Mouse (Mus musculus) midbrain, embryonic 15.5 days (tissue): Measurements from ENCODE around the gene Olfr552. TPM values are rescaled to one million over a fixed set of nuclear protein-coding genes. Genes with fewer than 3 reads are reported as not detected.
"Not testable (repeated sequence)": the region's sequence is repeated elsewhere in the genome, so short reads cannot be mapped to it uniquely, and the experiment has no call there.

Experiments
- ATAC-seq: fragments of 200-750 bp; cut with Nextera tagmentation; replicated peaks from 2 replicates; pipeline ENCODE4 v1.8.0; 2017; ENCODE audit warnings: moderate TSS enrichment
- H3K27ac ChIP-seq: fragments of 300-500 bp; sonication (generic); 2 replicates; pipeline ENCODE4 v1.5.1; 2015; ENCODE audit warnings: mild to moderate bottlenecking, inconsistent platforms
- H3K27me3 ChIP-seq: fragments of 300-500 bp; sonication (generic); replicated peaks from 2 replicates; pipeline ENCODE4 v1.6.1; 2015; ENCODE audit warnings: inconsistent platforms
- H3K36me3 ChIP-seq: fragments of 300-500 bp; sonication (generic); replicated peaks from 2 replicates; pipeline ENCODE4 v1.6.1; 2015; ENCODE audit warnings: inconsistent platforms
- H3K4me1 ChIP-seq: fragments of 300-500 bp; sonication (generic); 2 replicates; pipeline ENCODE4 v1.6.1; 2015; ENCODE audit warnings: inconsistent platforms
- H3K4me2 ChIP-seq: fragments of 300-500 bp; sonication (generic); 2 replicates; pipeline ENCODE4 v1.6.1; 2015; ENCODE audit warnings: inconsistent platforms, mild to moderate bottlenecking, moderate library complexity
- H3K4me3 ChIP-seq: fragments of 300-500 bp; sonication (generic); 2 replicates; pipeline ENCODE4 v1.5.1; 2015; ENCODE audit warnings: mild to moderate bottlenecking, inconsistent platforms
- H3K9ac ChIP-seq: fragments of 300-500 bp; sonication (generic); 2 replicates; pipeline ENCODE4 v1.6.1; 2015; ENCODE audit warnings: mild to moderate bottlenecking, inconsistent platforms
- H3K9me3 ChIP-seq: fragments of 300-500 bp; sonication (generic); 2 replicates; pipeline ENCODE4 v1.6.1; 2016; ENCODE audit warnings: inconsistent platforms
- WGBS: fragments of 180-500 bp; shearing (Covaris S2); methylation state at CpG from one replicate; pipeline ENCODE4 v1.1.7; 2015; ENCODE audit warnings: mixed read lengths; 5-methylcytosine and 5-hydroxymethylcytosine counted together
- polyA plus RNA-seq: library from polyadenylated mRNA; unstranded; fragments of >200 nt; fragmentation: Nextera tagmentation; extraction: Ambion mirVana; gene quantifications from 2 replicates; pipeline ENCODE4 v1.2.1, GENCODE M21; 2015

The Olfr552 gene
- polyA plus RNA-seq, result not detected in 2 replicates

DNA sequence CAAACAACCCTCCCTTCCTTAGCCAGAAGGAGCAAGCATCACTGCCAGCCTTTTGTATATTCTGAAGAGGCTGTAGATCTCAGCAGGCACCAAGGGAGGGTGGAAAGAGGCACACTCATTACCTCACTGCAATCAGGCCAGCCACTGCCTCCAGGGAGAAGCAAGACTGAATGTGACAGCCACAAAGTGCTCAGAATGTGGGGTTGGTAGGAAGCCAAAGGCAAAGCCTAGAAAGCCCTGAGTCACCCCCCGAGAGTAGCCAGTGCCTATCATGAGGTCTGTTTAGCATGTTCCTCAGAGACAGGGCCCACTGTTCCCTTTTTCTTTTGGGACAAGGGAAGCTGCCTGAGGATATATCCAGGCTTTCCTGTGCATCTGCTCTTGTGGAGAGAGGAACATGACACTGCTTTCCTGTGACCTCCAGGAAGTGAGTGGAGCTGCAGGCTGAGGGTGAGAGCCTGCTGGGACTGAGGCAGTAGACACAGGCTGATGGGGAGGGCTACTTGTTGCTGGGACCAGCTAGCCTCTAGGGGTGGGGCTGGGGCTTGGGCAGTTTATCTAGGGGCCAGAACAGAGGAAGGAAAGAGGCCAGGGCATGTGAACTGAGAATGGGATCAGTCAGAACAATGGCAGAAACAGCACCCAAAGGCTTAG is at the start of gene Olfr552:
Gene Olfr552 (plus strand): TSS at position 393 of the 654 bp plus-strand sequence.
- H3K27ac ChIP-seq, result no peak within 1 kb of the TSS
- H3K4me3 ChIP-seq, result no peak within 1 kb of the TSS
- ATAC-seq, result no peak
- no peaks in the 10 kb centered on the region for H3K9me3 ChIP-seq
- WGBS, result 93% methylated on average over 1 of the region's 1 CpGs
- H3K4me2 ChIP-seq, result no peak within 1 kb of the TSS
- H3K27me3 ChIP-seq, result no peaks in the 10 kb centered on the region
- H3K4me1 ChIP-seq, result no peaks in the 10 kb centered on the region
- no peaks in the 10 kb centered on the region for H3K36me3 ChIP-seq
- no peak within 1 kb of the TSS for H3K9ac ChIP-seq

DNA sequence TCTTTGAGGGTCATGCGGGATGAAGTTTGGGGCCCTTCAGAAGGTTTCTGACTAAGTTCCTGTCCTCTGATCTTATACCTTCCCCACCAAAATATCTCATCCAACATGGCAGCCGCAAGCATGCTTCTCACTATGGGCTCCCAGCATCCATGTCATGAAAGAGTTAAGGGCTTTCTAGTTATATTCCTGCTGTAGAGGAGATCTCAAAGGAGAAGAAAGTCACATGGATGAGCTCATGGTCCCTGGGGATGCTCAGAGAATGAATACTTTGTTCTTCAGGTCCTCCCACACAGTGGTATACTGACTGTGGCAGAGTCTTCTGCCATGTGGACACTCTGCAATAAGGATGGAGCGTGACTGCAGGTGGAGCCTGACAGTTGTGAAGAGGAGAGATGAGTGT is 48.0 kb upstream of the Olfr552 start, which contains the start of gene Olfr549:
Gene Olfr549 (plus strand): TSS at position 301 of the 400 bp plus-strand sequence.
- Histone ChIP-seq H3K4me2 (no peak within 1 kb of the TSS), H3K27me3 (no peaks in the 10 kb centered on the region), H3K36me3 (no peaks in the 10 kb centered on the region), H3K9ac (no peak within 1 kb of the TSS), H3K9me3 (no peaks in the 10 kb centered on the region), H3K27ac (no peak within 1 kb of the TSS), H3K4me1 (no peaks in the 10 kb centered on the region), H3K4me3 (no peak within 1 kb of the TSS)
- ATAC-seq, result no peak
- WGBS, result 93% methylated on average over 3 of the region's 3 CpGs

DNA sequence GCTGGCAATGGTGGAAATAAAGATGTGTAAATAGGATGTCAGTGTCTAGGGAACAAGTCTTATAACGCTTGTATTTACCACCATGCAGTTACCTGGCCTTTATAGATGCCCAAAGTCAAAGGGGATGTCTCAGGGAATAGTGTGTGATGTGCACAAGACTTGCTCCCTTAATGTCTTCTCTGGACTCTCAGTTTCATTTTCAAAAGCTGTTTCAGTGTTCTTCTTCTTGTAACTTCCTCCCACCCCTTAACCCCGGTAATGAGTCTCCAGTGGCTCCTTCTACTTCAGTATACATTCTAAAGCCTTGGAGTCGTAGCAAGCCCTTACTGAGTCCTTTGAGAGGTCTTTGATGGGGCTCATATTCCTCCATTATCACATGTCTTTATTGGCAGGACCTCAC is 44.3 kb upstream of the Olfr552 start:
- no peak overlapping the region for H3K4me2 ChIP-seq
- H3K4me3 ChIP-seq, result no peak overlapping the region
- no peak overlapping the region for H3K9ac ChIP-seq
- ATAC-seq, result no peak
- H3K36me3 ChIP-seq, result no peaks in the 10 kb centered on the region
- WGBS, result 86% methylated on average over 3 of the region's 3 CpGs
- H3K27ac ChIP-seq, result no peak overlapping the region
- H3K27me3 ChIP-seq, result no peaks in the 10 kb centered on the region
- no peaks in the 10 kb centered on the region for H3K4me1 ChIP-seq
- H3K9me3 ChIP-seq, result no peaks in the 10 kb centered on the region

DNA sequence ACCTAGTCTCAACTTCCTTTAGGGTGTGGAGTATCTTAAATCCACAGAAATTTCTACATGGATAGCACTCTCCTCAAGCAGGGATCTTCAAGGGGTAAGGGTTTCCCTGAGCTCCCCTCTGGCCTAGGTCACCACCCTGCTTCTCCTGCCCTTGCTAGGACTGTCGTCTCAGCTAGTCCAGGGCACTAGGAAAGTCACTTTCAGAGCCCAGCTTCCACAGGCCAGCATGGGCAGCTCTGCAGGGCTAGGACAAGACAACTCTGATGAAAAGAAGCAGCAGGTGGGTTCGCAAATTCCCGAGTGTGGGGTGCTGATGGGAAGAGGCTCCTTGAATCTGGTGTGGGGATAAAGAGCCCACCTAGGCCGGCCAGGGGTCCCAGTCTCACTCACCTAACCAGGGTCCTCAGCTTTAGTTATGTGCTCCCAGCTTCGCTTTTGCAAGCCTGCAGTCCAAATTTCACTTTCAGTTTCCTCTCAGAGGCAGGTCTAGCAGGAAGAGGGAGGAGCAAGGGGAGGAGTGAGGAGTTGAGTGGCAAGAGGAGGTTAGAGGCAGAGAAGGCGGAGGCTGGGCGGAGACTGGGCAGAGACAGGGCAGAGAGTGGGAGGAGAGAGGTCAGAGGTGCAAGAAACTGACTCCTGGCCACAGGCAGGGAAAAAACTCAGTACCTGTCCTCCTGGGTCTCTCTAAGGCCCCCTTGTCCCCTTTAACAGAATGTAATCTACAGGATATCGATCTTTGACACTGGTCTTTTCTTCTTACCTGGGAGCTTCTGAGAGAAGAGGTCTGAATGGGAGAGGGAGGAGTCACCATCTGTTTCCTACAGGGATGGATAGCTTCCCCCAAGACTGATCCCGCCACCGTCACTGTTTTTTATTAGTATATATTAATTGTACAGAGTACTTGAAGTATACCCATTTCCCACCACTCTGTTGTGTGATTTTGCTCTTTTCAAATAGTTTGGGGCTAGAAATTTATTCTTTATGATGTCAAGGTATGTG is 32.3 kb upstream of the Olfr552 start, which contains the start of gene Trim21:
Gene Trim21 (minus strand): TSS at position 488 of the 999 bp plus-strand sequence.
- no peaks in the 10 kb centered on the region for H3K27me3 ChIP-seq
- H3K9ac ChIP-seq, result no peak within 1 kb of the TSS
- H3K4me1 ChIP-seq, result no peaks in the 10 kb centered on the region
- 27% methylated on average over 10 of the region's 10 CpGs for WGBS
- ATAC-seq, result 0 out of 2 replicates have a peak, but pooled peaks have one; percentile 56
- no peaks in the 10 kb centered on the region for H3K9me3 ChIP-seq
- H3K36me3 ChIP-seq, result no peaks in the 10 kb centered on the region
- peak within 1 kb of the TSS; percentile 19 for H3K4me2 ChIP-seq
- H3K27ac ChIP-seq, result no peak within 1 kb of the TSS
- H3K4me3 ChIP-seq, result peak within 1 kb of the TSS; percentile 20

DNA sequence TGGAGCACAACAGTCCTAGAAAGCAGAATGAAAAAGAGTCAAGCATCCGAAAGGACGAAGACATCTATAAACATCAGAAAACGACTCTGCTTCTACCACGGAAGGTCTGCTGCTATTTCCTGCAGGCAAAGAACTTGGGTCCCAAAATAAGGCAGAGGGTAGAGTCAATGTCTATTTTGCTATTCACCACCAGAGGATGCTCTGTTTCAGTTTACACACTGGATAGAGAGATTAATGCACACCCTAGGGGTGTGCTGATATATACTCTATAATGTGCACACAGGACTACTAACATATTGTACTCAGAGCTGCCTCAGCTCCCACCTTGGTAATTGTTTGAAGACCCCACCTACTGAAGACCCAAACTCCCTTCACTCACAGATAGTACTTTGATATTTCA is 31.4 kb upstream of the Olfr552 start:
- H3K4me1 ChIP-seq, result no peaks in the 10 kb centered on the region
- H3K4me2 ChIP-seq, result no peak overlapping the region
- H3K36me3 ChIP-seq, result no peaks in the 10 kb centered on the region
- no peak for ATAC-seq
- H3K9me3 ChIP-seq, result no peaks in the 10 kb centered on the region
- H3K9ac ChIP-seq, result no peak overlapping the region
- H3K27me3 ChIP-seq, result no peaks in the 10 kb centered on the region
- H3K27ac ChIP-seq, result no peak overlapping the region
- no peak overlapping the region for H3K4me3 ChIP-seq
- WGBS, result 94% methylated on average over 4 of the region's 4 CpGs

DNA sequence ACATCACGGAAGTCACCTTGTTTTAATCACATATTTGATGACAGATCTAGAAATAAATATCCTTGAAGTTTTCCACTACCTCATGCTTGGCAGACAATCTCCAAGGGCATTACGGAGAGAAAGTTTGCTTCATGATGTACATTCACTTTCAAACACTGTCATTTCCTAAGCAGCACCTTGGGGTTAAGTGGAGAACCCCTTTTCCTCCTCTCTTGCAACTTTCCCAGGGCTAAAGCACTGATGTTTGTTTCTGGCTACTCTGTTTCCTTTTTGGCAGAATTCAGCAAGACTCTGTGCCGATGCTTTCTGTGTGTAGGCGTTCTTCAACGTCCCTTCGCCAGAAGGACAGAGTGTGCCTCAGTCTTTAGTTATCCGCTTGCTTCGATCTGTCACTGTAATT is 26.4 kb upstream of the Olfr552 start, which contains the start of gene Olfr550:
Gene Olfr550 (plus strand): TSS at position 301 of the 400 bp plus-strand sequence.
- H3K4me3 ChIP-seq, result no peak within 1 kb of the TSS
- H3K27ac ChIP-seq, result no peak within 1 kb of the TSS
- H3K9ac ChIP-seq, result no peak within 1 kb of the TSS
- no peak for ATAC-seq
- H3K36me3 ChIP-seq, result no peaks in the 10 kb centered on the region
- no peak within 1 kb of the TSS for H3K4me2 ChIP-seq
- H3K4me1 ChIP-seq, result peaks cover 5% of the 10 kb centered on the region; the same call in 1 of the 2 replicates
- H3K9me3 ChIP-seq, result no peaks in the 10 kb centered on the region
- H3K27me3 ChIP-seq, result no peaks in the 10 kb centered on the region
- WGBS, result 95% methylated on average over 8 of the region's 8 CpGs

DNA sequence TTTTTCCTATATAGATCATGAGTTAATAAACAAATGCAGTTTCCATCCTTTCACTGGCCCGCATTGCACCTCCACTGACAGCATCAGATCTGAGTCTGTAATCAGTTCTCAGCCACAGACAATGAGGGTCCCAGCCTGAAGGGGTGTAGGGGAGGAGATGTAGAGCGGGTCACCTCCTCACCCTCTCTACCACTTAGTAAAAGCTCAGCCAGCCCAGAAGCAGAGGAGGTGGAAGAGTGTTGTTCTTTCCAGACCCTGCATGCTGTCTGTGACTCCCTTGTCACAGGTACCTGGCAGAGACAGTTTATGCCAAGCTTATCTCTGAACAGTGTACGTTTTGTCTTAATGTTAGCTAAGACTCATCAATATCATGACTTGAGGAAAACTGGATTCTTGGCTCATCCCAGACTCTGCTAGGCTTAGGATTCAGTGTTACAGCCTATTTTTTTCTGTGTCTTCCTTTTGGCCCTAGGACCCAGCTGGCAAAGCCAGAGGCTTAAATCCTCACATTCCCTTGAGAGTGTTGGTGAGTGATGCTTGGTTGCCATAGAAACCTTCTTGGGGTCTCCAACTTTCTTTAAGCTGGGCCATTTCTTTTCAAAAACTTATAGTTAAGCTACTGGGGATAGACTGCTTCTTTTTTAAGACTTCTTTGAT is 24.3 kb upstream of the Olfr552 start:
- H3K4me3 ChIP-seq, result no peak overlapping the region
- H3K4me2 ChIP-seq, result no peak overlapping the region
- peaks cover 5% of the 10 kb centered on the region; the same call in 1 of the 2 replicates for H3K4me1 ChIP-seq
- 29% methylated on average over 3 of the region's 3 CpGs for WGBS
- ATAC-seq, result peak; percentile 72
- no peaks in the 10 kb centered on the region for H3K9me3 ChIP-seq
- no peaks in the 10 kb centered on the region for H3K36me3 ChIP-seq
- H3K27me3 ChIP-seq, result no peaks in the 10 kb centered on the region
- H3K27ac ChIP-seq, result no peak overlapping the region
- no peak overlapping the region for H3K9ac ChIP-seq

DNA sequence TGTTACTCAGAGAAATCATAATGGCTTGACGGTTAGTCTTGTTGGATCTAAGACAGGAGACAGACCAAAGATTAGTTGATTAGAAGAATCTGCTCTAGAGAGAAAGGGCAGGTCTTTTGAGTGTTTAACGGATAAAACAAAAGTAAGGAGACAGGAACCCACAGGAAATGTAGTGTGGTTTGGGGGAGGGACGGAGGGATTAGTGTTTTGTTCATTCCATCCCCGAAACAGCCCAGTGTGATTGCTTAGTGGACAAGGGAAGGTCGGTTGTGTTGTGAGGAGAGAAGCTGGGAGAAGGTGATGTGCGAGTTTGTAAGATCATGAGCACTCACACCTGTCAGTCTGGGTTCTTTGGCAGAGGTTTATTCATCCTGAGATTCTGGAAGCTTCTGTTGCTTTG is 21.6 kb upstream of the Olfr552 start:
- peaks cover 5% of the 10 kb centered on the region; the same call in 1 of the 2 replicates for H3K4me1 ChIP-seq
- H3K4me3 ChIP-seq, result no peak overlapping the region
- no peaks in the 10 kb centered on the region for H3K36me3 ChIP-seq
- ATAC-seq, result no peak
- H3K9ac ChIP-seq, result no peak overlapping the region
- H3K27ac ChIP-seq, result no peak overlapping the region
- H3K9me3 ChIP-seq, result no peaks in the 10 kb centered on the region
- 56% methylated on average over 6 of the region's 6 CpGs for WGBS
- H3K4me2 ChIP-seq, result no peak overlapping the region
- no peaks in the 10 kb centered on the region for H3K27me3 ChIP-seq

DNA sequence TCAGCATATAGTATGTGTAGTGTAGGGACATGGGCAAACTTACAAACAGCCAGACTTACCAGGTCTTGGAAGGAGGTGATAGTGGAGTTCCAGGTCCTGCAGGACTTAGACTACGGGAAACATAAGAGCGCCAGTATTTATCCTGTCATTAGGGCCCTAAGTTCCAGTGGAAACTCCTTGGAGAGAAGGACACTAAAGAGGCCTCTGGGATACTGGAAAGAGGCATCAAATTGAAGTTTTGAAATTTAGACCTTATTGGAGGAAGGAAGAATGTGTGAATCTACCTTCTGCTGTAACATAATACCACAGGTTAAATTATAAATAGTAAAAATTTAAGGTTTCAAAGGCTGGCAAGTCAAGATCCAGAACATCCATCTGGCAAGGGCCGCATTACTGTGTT is 5.8 kb upstream of the Olfr552 start, which contains the start of gene Olfr551:
Gene Olfr551 (minus strand): TSS at position 101 of the 400 bp plus-strand sequence.
- WGBS, result 90% methylated on average over 3 of the region's 3 CpGs
- Histone ChIP-seq H3K9ac (no peak within 1 kb of the TSS), H3K9me3 (no peaks in the 10 kb centered on the region), H3K4me3 (no peak within 1 kb of the TSS), H3K27ac (no peak within 1 kb of the TSS), H3K4me1 (no peaks in the 10 kb centered on the region), H3K4me2 (no peak within 1 kb of the TSS), H3K27me3 (no peaks in the 10 kb centered on the region), H3K36me3 (no peaks in the 10 kb centered on the region)
- no peak for ATAC-seq

DNA sequence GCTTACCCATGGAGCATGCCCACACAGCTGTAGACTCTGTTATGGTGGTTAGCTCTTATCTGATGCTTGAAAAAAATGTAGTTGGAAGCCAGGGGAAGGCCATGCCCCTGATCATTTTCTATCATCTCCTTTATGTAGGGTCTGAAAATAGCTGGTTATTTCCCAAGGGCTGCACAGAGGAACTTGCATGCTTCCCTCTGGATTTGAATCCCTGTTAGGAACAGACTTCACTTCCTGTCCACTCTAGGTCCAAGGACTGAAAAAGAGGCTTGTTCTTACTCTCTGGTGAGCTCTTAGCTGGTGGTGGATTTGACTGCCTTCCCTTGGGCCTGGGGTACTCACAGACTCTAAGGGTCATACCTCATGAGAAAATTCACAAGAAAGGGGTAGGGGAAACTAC is 20.5 kb downstream of the Olfr552 start, which contains the start of gene Olfr553:
Gene Olfr553 (minus strand): TSS at position 101 of the 400 bp plus-strand sequence.
- ATAC-seq, result no peak
- no peak within 1 kb of the TSS for H3K4me2 ChIP-seq
- no peaks in the 10 kb centered on the region for H3K27me3 ChIP-seq
- H3K27ac ChIP-seq, result no peak within 1 kb of the TSS
- no peak within 1 kb of the TSS for H3K9ac ChIP-seq
- no peaks in the 10 kb centered on the region for H3K4me1 ChIP-seq
- H3K9me3 ChIP-seq, result no peaks in the 10 kb centered on the region
- no peaks in the 10 kb centered on the region for H3K36me3 ChIP-seq
- H3K4me3 ChIP-seq, result no peak within 1 kb of the TSS

DNA sequence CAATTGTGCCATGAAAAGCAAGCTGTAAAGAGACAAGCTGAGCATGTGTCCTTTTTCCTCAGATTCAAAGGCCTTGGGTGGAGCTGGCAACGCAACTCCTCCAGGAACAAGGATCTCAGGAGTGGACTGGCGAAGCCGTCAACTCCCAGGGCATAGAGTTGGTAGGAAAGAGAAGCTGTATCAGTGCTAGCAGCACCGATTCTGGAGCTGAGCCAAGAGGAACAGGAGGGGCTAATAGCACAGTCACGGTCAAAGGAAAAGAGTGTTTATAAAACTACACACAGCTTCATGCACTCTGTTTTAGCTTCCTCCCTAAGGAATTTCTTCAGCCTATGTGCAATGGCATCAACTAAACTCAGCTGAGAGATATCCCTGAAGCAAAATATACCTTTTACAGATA is 22.0 kb downstream of the Olfr552 start:
- Histone ChIP-seq H3K36me3 (no peaks in the 10 kb centered on the region), H3K4me3 (no peak overlapping the region), H3K27me3 (no peaks in the 10 kb centered on the region), H3K4me1 (no peaks in the 10 kb centered on the region), H3K9ac (no peak overlapping the region), H3K4me2 (no peak overlapping the region), H3K27ac (no peak overlapping the region), H3K9me3 (no peaks in the 10 kb centered on the region)
- 61% methylated on average over 5 of the region's 5 CpGs for WGBS
- no peak for ATAC-seq

DNA sequence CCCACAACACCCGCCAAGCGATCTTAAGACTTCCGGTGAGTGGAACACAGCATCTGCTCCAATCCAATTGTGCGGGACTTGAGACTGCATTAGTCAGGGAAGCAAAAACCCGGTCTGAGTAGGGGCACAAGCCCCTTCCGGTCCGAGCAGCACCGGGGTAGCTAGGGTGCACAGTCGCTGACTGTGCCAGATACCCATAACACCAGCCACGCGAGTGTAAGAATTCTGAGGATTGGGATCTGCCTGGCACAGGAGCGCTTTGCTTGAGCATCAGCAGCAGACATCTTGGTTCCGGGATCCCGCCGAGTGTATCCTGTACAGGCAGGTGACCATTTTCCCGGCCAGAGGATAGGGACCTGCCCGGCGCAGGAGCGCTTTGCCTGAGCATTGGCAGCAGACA is 22.8 kb downstream of the Olfr552 start:
- 90% methylated on average over 19 of the region's 19 CpGs for WGBS

More for the DNA sequence above, 22.8 kb downstream of the Olfr552 start:
- not testable (repeated sequence) for H3K27me3 ChIP-seq, H3K4me3 ChIP-seq, H3K4me1 ChIP-seq, H3K9me3 ChIP-seq, H3K36me3 ChIP-seq, H3K27ac ChIP-seq, H3K4me2 ChIP-seq, H3K9ac ChIP-seq, ATAC-seq
